Mouse (Mus musculus) cerebellum, postnatal 25 days (tissue): ENCODE data around the gene Tet2.
"Not testable (repeated sequence)": the region's sequence is repeated elsewhere in the genome, so short reads cannot be mapped to it uniquely, and the experiment has no call there.

ENCODE experiments used
- DNase-seq, 2 experiments: peaks; one replicate each; pipeline ENCODE4 v3.0.0; 2021; ENCODE audit warnings: mixed read lengths in 2 of 2

Gene Tet2

GRCm38 (mm10) chr3:133546790-133547189, 1.9 kb upstream of the Tet2 start:
- DNase-seq, result no peak

- DNase-seq, result no peak
Measured at GRCm38 (mm10) chr3:133545304-133545666, 346 bp upstream of the Tet2 start.

- peak; percentile 82 to 88 for DNase-seq
Measured at GRCm38 (mm10) chr3:133544131-133544550, 798 bp downstream of the Tet2 start.

- peak; percentile 40 to 48 for DNase-seq
Measured at GRCm38 (mm10) chr3:133543101-133544020, 1.6 kb downstream of the Tet2 start.

GRCm38 (mm10) chr3:133542084-133542483, 2.9 kb downstream of the Tet2 start:
- DNase-seq, result no peak

- no peak for DNase-seq
Measured at GRCm38 (mm10) chr3:133541000-133541399, 3.9 kb downstream of the Tet2 start.

GRCm38 (mm10) chr3:133539991-133540390, 4.9 kb downstream of the Tet2 start:
- DNase-seq, result no peak

- DNase-seq, result not testable (repeated sequence)
Measured at GRCm38 (mm10) chr3:133538499-133538898, 6.4 kb downstream of the Tet2 start.

- DNase-seq, result no peak
Measured at GRCm38 (mm10) chr3:133535644-133536043, 9.3 kb downstream of the Tet2 start.

- no peak for DNase-seq
Measured at GRCm38 (mm10) chr3:133534066-133534465, 10.9 kb downstream of the Tet2 start.

- DNase-seq, result no peak
Measured at GRCm38 (mm10) chr3:133533272-133533995, 11.5 kb downstream of the Tet2 start.

- no peak for DNase-seq
Measured at GRCm38 (mm10) chr3:133532806-133533205, 12.1 kb downstream of the Tet2 start.

GRCm38 (mm10) chr3:133532252-133532651, 12.7 kb downstream of the Tet2 start:
- no peak for DNase-seq

GRCm38 (mm10) chr3:133531101-133531500, 13.8 kb downstream of the Tet2 start:
- no peak for DNase-seq

GRCm38 (mm10) chr3:133530664-133531063, 14.3 kb downstream of the Tet2 start:
- DNase-seq, result no peak

GRCm38 (mm10) chr3:133526119-133526723, 18.7 kb downstream of the Tet2 start:
- no peak for DNase-seq

- no peak for DNase-seq
Measured at GRCm38 (mm10) chr3:133525578-133525977, 19.4 kb downstream of the Tet2 start.

- no peak for DNase-seq
Measured at GRCm38 (mm10) chr3:133524341-133525050, 20.4 kb downstream of the Tet2 start.

GRCm38 (mm10) chr3:133523191-133523590, 21.7 kb downstream of the Tet2 start:
- DNase-seq, result no peak

GRCm38 (mm10) chr3:133522289-133522688, 22.6 kb downstream of the Tet2 start:
- no peak for DNase-seq

GRCm38 (mm10) chr3:133518801-133519200, 26.1 kb downstream of the Tet2 start:
- DNase-seq, result no peak

- DNase-seq, result no peak
Measured at GRCm38 (mm10) chr3:133518116-133518515, 26.8 kb downstream of the Tet2 start.

- no peak for DNase-seq
Measured at GRCm38 (mm10) chr3:133517406-133517805, 27.5 kb downstream of the Tet2 start.
